Mouse (Mus musculus) adrenal gland, postnatal 25 days (tissue): ENCODE data around the gene Epn1. TPM values are rescaled to one million over a fixed set of nuclear protein-coding genes. Genes with fewer than 3 reads are reported as not detected.

Source experiments
- DNase-seq: peaks from one replicate; pipeline ENCODE4 v3.0.0; 2021; ENCODE audit warnings: mixed read lengths
- microRNA-seq, 2 experiments: library from miRNA; unstranded; fragments of <30 nt; microRNA quantifications; one replicate each; pipeline ENCODE4 v1.2.0; 2021
- total RNA-seq: library from RNA; stranded (reverse); gene quantifications from 2 replicates; pipeline ENCODE4 v1.2.3, GENCODE M21; 2021

The Epn1 gene
- total RNA-seq, 1 experiment from 2014 or later: 152 TPM

GRCm38 (mm10) chr7:5098769-5099168, 18.7 kb downstream of the Epn1 start:
- no peak for DNase-seq

- DNase-seq: no peak
Measured at GRCm38 (mm10) chr7:5099796-5100195, 19.8 kb downstream of the Epn1 start.

GRCm38 (mm10) chr7:5101066-5101663, 21.1 kb downstream of the Epn1 start:
- no peak for DNase-seq

GRCm38 (mm10) chr7:5102564-5102963, 22.5 kb downstream of the Epn1 start:
- no peak for DNase-seq

GRCm38 (mm10) chr7:5108272-5108671, 28.2 kb downstream of the Epn1 start:
- DNase-seq: no peak

GRCm38 (mm10) chr7:5109301-5109700, 29.3 kb downstream of the Epn1 start:
- DNase-seq: no peak

- no peak for DNase-seq
Measured at GRCm38 (mm10) chr7:5112701-5113100, 32.7 kb downstream of the Epn1 start.

GRCm38 (mm10) chr7:5116850-5117249, 36.8 kb downstream of the Epn1 start, which contains the start of gene Rfpl4:
Gene Rfpl4, minus strand, starts transcription at chr7:5116950.
- DNase-seq: no peak

- DNase-seq: no peak
Measured at GRCm38 (mm10) chr7:5125078-5125477, 45.0 kb downstream of the Epn1 start.

GRCm38 (mm10) chr7:5125549-5126406, 45.7 kb downstream of the Epn1 start, which contains the start of gene Rasl2-9:
Gene Rasl2-9, minus strand, starts transcription at chr7:5125950.
- DNase-seq: peak; percentile 84

Small RNAs within 50 kb of the gene (microRNA-seq; reads per million reads assigned to microRNA genes)
- gene Gm26217: 0 reads per million in 2 experiments

Other genes with a start within 250 kb of the Epn1 start
- gene Shisa7, start 235.5 kb upstream of the Epn1 start, total RNA-seq: 2.0 and 2.2 TPM in 2 replicates
- 24.0 and 30.5 TPM in 2 replicates for gene Isoc2b, start 210.0 kb upstream of the Epn1 start, total RNA-seq
- 42.1 and 48.2 TPM in 2 replicates for gene Isoc2a, start 203.1 kb upstream of the Epn1 start, total RNA-seq
- not detected in 2 replicates for gene Gm36210, start 173.7 kb upstream of the Epn1 start, total RNA-seq
- gene Zfp628, start 165.0 kb upstream of the Epn1 start, total RNA-seq: 16.4 and 19.0 TPM in 2 replicates
- gene Nat14, start 158.2 kb upstream of the Epn1 start, total RNA-seq: 7.7 and 9.1 TPM in 2 replicates
- gene Ssc5d, start 154.4 kb upstream of the Epn1 start, total RNA-seq: 2.0 and 3.2 TPM in 2 replicates
- gene Sbk2, start 115.8 kb upstream of the Epn1 start, total RNA-seq: 0.55 TPM in 1 of 2 replicates, not detected in the other
- 0.15 TPM in 1 of 2 replicates, not detected in the other for gene Sbk3, start 109.1 kb upstream of the Epn1 start, total RNA-seq
- gene Zfp579, start 84.1 kb upstream of the Epn1 start, total RNA-seq: 21.1 and 31.6 TPM in 2 replicates
- gene Zfp524, start 65.8 kb upstream of the Epn1 start, total RNA-seq: 15.3 and 17.6 TPM in 2 replicates
- 18.7 and 26.4 TPM in 2 replicates for gene Fiz1, start 65.5 kb upstream of the Epn1 start, total RNA-seq
- not detected in 2 replicates for gene Gm44973, start 64.7 kb upstream of the Epn1 start, total RNA-seq
- gene Zfp865, start 59.9 kb upstream of the Epn1 start, total RNA-seq: 27.7 and 34.3 TPM in 2 replicates
- gene Ccdc106, start 59.7 kb upstream of the Epn1 start, total RNA-seq: 1.00 and 1.1 TPM in 2 replicates
- 1.1 TPM in 1 of 2 replicates, not detected in the other for gene 4632433K11Rik, start 46.1 kb upstream of the Epn1 start, total RNA-seq
- gene Zfp784, start 41.8 kb upstream of the Epn1 start, total RNA-seq: 4.7 and 5.5 TPM in 2 replicates
- 7.9 and 8.8 TPM in 2 replicates for gene Zfp580, start 28.7 kb upstream of the Epn1 start, total RNA-seq
- gene U2af2, start 18.1 kb upstream of the Epn1 start, total RNA-seq: 191 and 195 TPM in 2 replicates
- gene Rfpl4, start 36.7 kb downstream of the Epn1 start, total RNA-seq: not detected in 2 replicates
- 1.3 and 1.7 TPM in 2 replicates for gene Rasl2-9, start 45.7 kb downstream of the Epn1 start, total RNA-seq
- not detected in 2 replicates for gene Vmn1r55, start 69.4 kb downstream of the Epn1 start, total RNA-seq
- gene Vmn1r56, start 116.5 kb downstream of the Epn1 start, total RNA-seq: not detected in 2 replicates
- not detected in 2 replicates for gene Vmn1r57, start 138.3 kb downstream of the Epn1 start, total RNA-seq